Mouse (Mus musculus): ENCODE measurements around the gene Pask.
A peak's percentile ranks its signal among the peaks of the same experiment; 100 is the strongest.
"Not testable (repeated sequence)": the region's sequence is repeated elsewhere in the genome, so short reads cannot be mapped to it uniquely, and the experiment has no call there.

Gene Pask

GRCm38 (mm10) chr1:93342648-93343503, at the start of gene Pask, which contains the start of gene Ppp1r7:
Pask (minus strand) TSS chr1:93343482.
Ppp1r7 (plus strand) TSS chr1:93342854.
- peak; percentile 91 for DNase-seq

GRCm38 (mm10) chr1:93388906-93389305, 45.6 kb upstream of the Pask start:
- DNase-seq: no peak

DNA sequence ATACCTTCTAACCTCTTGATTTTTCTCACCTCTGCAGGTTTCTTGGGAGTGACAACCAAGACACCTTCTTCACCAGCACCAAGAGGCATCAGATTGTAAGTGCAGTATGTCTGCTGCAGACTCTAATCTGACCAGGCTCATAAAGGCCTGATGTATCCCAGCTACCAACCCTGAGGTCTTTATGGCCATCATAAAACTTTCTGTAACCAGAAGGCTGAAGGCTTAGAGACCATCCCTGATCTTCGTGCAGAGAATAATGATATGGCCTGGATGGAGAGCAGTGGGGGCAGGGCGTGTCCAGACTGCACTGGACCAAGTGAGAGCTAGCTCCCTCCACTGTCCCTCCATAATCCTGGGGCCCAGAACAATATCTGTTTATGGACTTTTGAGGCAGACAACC, 43.9 kb upstream of the Pask start:
- DNase-seq: no peak

DNA sequence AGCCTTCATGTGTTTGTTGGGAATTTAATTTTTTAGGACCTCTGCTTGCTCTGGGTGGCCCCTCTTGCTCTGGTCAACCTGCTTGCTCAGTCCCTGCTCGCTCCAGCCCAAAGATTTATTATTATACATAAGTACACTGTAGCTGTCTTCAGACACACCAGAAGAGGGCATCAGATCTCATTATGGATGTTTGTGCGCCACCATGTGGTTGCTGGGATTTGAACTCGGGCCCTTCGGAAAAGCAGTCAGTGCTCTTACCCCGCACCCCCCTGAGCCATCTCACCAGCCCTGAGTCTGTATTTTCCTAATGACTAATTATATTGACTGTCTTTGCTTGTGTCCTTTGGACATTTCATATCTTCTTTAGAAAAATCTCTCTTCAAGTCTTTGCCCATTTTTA, 35.8 kb upstream of the Pask start:
- no peak for DNase-seq

DNA sequence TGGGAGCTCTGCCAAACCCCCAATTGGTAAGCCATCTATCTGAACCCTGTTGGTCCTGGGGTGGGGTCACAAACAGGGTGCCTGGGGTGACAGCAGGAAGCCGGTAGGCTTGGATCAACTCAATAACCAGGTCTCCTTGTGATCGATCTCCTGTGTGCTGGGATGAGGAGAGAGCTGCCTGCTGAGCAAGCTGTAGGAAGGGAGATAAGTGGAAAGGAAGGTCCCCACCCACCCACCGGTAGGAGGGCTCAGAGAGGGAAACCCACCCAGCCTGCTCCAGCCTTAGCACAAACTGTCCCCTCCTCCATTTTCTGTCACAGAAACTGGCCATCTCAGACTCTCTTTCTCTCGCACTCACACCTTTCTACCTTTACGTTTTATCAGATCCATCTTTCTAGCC, 34.0 kb upstream of the Pask start:
- no peak for DNase-seq

DNA sequence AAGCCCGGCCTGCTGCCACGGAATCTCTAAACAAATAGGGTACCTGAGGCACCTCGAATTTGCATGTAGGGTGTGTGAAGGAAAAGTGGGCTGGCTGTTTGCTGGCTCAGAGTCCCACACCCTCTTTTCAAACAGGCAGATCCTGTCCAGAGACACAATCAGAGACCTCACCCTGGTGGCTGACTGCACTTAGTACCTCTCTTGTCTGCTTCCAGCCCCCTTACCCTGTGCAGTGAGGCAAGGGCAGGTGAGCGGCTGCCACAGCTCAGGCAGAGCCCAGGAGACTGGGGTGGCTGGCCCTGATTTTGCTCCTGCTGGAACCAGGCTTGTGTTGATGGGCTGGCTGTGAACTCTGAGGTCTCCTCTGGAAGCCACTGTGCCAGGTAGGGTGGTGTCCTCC, 30.4 kb upstream of the Pask start, which contains the start of gene Ano7:
Ano7 (plus strand) TSS at position 266 of the 400 bp plus-strand sequence.
- DNase-seq: no peak

GRCm38 (mm10) chr1:93365641-93366040, 22.4 kb upstream of the Pask start:
- DNase-seq: no peak

- no peak for DNase-seq
Measured at GRCm38 (mm10) chr1:93362661-93363060, 19.4 kb upstream of the Pask start.

- no peak for DNase-seq
Measured at GRCm38 (mm10) chr1:93352724-93353123, 9.4 kb upstream of the Pask start.

GRCm38 (mm10) chr1:93349701-93350100, 6.4 kb upstream of the Pask start:
- DNase-seq: no peak

- no peak for DNase-seq
Measured at GRCm38 (mm10) chr1:93347176-93347575, 3.9 kb upstream of the Pask start.

DNA sequence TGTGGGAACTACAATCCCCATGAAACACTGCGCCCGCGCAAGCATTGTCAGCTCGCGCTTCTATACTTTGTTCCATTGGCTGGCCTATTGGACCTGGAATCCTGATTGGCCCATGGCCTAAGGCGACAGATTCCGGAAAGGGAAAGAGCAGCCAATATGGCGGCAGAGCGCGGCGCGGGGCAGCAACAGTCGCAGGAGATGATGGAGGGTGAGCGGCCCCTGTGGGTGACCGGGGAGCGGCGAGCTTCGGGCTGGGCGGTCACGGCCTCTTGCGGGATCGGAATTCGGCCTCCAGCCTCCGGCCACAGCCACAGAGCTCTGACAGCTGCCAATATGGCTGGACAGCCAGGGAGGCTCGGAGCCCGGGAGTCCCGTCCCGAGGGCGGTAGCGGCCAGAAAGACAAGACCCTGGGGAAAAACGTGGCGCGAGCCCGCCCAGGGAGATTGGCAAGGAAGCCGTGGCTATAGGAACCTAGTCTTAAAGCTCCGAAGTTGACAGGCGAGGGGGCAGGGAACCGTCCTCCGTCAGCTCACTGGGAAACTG, 294 bp upstream of the Pask start:
- DNase-seq: peak; percentile 93

DNA sequence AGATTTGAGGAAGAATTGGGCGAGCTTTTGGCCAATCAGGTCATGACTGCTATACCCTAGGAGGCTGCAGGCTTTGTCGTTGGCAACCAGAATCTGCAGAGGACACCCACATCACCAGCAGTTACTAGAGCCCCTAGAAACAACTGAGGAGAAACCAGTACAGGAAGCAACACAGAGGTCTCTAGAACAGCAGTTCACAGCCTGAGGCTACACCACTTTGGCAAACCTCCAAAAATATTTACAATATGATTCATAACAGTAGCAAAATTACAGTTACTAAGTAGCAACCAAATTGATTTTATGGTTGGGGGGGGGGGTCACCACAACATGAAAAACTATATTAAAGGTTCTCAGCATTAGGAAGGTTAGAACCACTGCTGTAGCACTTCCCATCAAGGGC, 8.7 kb downstream of the Pask start:
- no peak for DNase-seq

DNA sequence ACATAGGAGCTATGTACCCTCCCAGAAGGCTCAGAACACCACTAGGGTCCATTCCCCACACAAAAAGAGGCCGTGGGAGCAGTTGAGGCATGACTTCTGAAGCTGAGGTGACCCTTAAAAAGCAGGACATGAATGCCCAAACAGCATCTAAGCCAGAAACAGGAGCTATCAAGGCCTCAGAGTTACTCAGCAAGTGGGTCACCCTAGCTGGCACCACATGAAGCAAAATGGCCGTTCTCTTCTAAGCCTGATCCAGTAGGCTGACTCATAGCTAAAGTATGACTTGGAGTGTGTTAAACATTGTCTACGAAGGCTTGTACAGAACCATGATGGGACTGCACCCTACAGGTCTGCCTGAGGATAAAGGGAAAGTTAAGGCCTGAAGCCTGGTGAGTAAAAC, 16.8 kb downstream of the Pask start:
- DNase-seq: no peak

- DNase-seq: no peak
Measured at GRCm38 (mm10) chr1:93323973-93324372, 19.3 kb downstream of the Pask start.

- DNase-seq: peak; percentile 83
Measured at GRCm38 (mm10) chr1:93305581-93306337, 37.5 kb downstream of the Pask start, which contains the start of gene Mterf4. Mterf4 (minus strand) TSS chr1:93305915.

DNA sequence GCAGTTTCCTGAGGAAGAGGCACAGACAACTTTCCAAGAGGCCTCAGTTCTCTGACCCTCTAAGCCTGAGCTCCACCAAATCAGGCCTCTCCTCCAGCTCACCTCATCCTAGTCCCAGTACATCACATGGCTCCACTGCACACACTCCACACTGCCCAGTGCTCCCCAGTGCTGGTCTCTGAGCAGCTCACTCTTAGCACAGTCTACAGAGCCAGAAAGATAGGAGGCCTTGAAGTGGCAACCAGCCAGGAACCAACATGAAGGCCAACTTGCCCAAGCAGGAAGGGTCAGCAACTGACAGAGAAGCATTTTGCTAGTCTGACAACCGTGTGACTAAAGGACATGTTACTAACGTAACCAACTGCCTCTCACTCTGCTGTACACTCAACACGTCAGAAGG, 42.7 kb downstream of the Pask start:
- DNase-seq: no peak

GRCm38 (mm10) chr1:93299791-93300190, 43.5 kb downstream of the Pask start:
- no peak for DNase-seq

DNA sequence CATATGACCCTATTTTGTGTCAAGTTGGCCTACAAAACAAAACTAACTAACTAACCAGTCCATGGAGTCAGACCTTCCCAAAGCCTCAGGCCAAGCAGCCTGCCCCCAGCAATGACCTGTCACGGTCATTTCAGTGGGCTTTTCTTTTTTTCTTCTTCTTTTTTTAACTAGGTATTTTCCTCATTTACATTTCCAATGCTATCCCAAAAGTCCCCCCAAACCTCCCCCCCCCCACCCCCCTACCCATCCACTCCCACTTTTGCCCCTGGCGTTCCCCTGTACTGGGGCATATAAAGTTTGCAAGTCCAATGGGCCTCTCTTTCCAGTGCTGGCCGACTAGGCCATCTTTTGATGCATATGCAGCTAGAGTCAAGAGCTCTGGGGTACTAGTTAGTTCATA, 48.8 kb downstream of the Pask start:
- not testable (repeated sequence) for DNase-seq

DNA sequence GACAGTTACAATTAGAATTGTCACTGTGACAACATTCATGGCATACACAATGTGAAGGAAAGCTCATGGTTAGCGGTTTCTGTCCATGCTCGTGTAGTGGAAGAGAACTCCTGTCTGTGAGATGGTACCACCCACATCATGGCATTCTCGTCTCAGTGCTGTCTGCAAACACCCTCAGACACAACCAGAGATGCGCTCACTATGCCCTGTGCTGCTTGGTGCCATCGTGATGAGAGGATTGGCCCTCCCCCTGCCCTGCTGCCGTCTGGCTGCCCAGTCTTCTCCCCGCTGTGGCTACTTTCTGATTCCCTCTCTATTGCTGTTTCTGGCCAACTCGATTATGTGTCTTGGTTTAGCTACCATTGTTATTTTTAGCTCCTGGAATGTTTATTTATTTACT, 51.3 kb downstream of the Pask start:
- no peak for DNase-seq

DNA sequence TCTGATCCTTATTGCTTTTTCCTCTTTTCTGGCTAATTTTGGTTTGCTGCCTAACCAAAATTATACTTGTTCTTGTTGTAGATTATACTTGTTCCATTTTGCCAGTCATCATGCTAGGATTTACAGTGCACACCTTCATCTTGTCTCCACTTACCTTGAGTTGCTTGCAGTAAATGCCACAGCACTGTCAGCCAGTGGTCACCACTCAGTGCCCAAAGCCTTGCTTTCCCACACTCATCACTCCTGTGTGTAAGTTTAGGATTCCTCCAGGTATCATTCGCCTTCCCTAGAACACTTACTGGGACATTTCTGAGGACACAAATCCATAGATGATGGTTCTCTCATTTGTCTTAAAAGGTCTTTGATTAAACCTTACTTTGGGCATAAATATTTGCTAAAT, 51.7 kb downstream of the Pask start:
- no peak for DNase-seq

- no peak for DNase-seq
Measured at GRCm38 (mm10) chr1:93290956-93291355, 52.3 kb downstream of the Pask start.

GRCm38 (mm10) chr1:93289678-93290214, 53.5 kb downstream of the Pask start:
- DNase-seq: no peak
